Mouse (Mus musculus) intestine, postnatal 0 days (tissue): ENCODE data around the gene Gm20441. TPM values are rescaled to one million over a fixed set of nuclear protein-coding genes. Genes with fewer than 3 reads are reported as not detected.

ENCODE experiments used
- ATAC-seq: fragments of 200-750 bp; cut with Nextera tagmentation; 2 replicates; pipeline ENCODE4 v1.8.0; 2017; ENCODE audit warnings: mild to moderate bottlenecking, moderate TSS enrichment, moderate library complexity
- H3K27ac ChIP-seq: fragments of 300-500 bp; sonication (generic); 2 replicates; pipeline ENCODE4 v1.5.1; 2014; ENCODE audit warnings: mild to moderate bottlenecking, low read depth, low read length, moderate library complexity
- H3K27me3 ChIP-seq: fragments of 300-500 bp; sonication (generic); replicated peaks from 2 replicates; pipeline ENCODE4 v1.6.1; 2014; ENCODE audit warnings: low read length, mixed read lengths; ENCODE audit not compliant: control insufficient read depth, insufficient read depth
- H3K36me3 ChIP-seq: fragments of 300-500 bp; sonication (generic); 2 replicates; pipeline ENCODE4 v1.6.1; 2014; ENCODE audit warnings: mild to moderate bottlenecking, moderate library complexity; ENCODE audit not compliant: control insufficient read depth, insufficient read depth
- H3K4me1 ChIP-seq: fragments of 300-500 bp; sonication (generic); replicated peaks from 2 replicates; pipeline ENCODE4 v1.6.1; 2014; ENCODE audit warnings: antibody characterized with exemption, low read length, mixed read lengths; ENCODE audit not compliant: control insufficient read depth, insufficient read depth
- H3K4me2 ChIP-seq: fragments of 300-500 bp; sonication (generic); replicated peaks from 2 replicates; pipeline ENCODE4 v1.6.1; 2014; ENCODE audit warnings: low read depth, mild to moderate bottlenecking, moderate library complexity
- H3K4me3 ChIP-seq: fragments of 300-500 bp; sonication (generic); 2 replicates; pipeline ENCODE4 v1.5.1; 2014; ENCODE audit warnings: low read depth, low read length
- H3K9ac ChIP-seq: fragments of 300-500 bp; sonication (generic); 2 replicates; pipeline ENCODE4 v1.6.1; 2014; ENCODE audit warnings: mild to moderate bottlenecking, low read depth, low read length
- H3K9me3 ChIP-seq: fragments of 300-500 bp; sonication (generic); 2 replicates; pipeline ENCODE4 v1.6.1; 2016; ENCODE audit warnings: mixed run types; ENCODE audit not compliant: control insufficient read depth
- CTCF ChIP-seq: sonication (generic); IDR thresholded peaks from 2 replicates; pipeline ENCODE4 v1.5.1; 2016; ENCODE audit warnings: low read depth, mild to moderate bottlenecking, control low read depth, antibody characterized with exemption, moderate library complexity
- WGBS: fragments of 180-500 bp; shearing (Covaris S2); extraction: QIAGEN DNeasy Blood & Tissue Kit; methylation state at CpG from one replicate; pipeline ENCODE4 v1.1.7; 2014; 5-methylcytosine and 5-hydroxymethylcytosine counted together
- polyA plus RNA-seq: library from polyadenylated mRNA; unstranded; fragments of >200 nt; fragmentation: Nextera tagmentation; extraction: Ambion mirVana; gene quantifications from 2 replicates; pipeline ENCODE4 v1.2.1, GENCODE M21; 2015

The Gm20441 gene
- polyA plus RNA-seq, 1 experiment from 2014 or later: 0.76 TPM

DNA sequence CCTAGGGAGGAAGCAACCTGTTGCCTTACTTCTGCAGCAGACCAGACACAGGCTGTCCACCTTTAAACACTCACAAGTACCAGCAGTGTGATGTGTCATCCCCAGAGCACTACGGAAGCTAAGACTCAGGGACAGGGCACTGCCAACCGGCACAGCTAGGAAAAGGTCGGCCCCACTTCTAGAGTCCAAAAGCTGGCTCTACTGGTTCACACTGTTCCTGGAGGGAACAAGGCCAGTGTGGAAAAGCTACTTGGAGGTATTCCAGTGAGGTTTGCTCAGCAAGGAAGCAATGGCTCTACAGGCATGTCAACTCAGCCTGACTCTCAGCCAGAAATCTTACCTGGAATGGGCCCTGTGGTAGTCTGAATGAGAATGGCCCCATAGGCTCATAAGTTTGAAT lies 39.9 kb downstream of the Gm20441 start:
- H3K4me2 ChIP-seq: no peak overlapping the region
- H3K4me3 ChIP-seq: no peak overlapping the region
- TF ChIP-seq CTCF: no peak
- H3K27ac ChIP-seq: no peak overlapping the region
- peaks cover 77% of the 10 kb centered on the region for H3K36me3 ChIP-seq
- no peaks in the 10 kb centered on the region for H3K4me1 ChIP-seq
- no peak overlapping the region for H3K9ac ChIP-seq
- H3K9me3 ChIP-seq: no peaks in the 10 kb centered on the region
- H3K27me3 ChIP-seq: no peaks in the 10 kb centered on the region
- ATAC-seq: no peak
- WGBS: 95% methylated on average over 3 of the region's 3 CpGs

DNA sequence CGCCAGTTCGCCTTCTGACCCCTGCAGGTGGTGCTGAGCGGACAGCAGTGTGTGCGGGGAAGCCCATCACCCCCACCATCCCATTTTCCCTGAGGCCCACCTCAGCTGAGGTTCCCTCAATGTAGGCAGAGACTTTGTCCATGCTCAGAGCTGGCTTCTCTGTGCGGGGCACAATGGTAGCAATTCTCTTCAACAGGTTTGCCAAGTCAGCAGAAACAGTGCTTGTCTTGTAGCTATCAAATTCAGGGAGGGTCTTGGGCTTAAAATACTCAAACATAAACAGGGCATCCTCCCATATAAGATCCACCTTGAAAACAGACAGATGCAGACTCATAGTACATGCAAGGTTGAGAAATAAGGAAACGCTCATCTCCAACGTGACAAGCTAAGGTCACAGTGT lies 55.3 kb downstream of the Gm20441 start:
- no peak for TF ChIP-seq CTCF
- H3K36me3 ChIP-seq: peaks cover 84% of the 10 kb centered on the region
- ATAC-seq: no peak

More for the DNA sequence above, 55.3 kb downstream of the Gm20441 start:
- Histone ChIP-seq H3K9ac (no peak overlapping the region), H3K4me2 (no peak overlapping the region), H3K9me3 (no peaks in the 10 kb centered on the region), H3K4me3 (no peak overlapping the region), H3K4me1 (no peaks in the 10 kb centered on the region), H3K27ac (no peak overlapping the region), H3K27me3 (no peaks in the 10 kb centered on the region)
- WGBS: 90% methylated on average over 7 of the region's 7 CpGs

Other genes with a start within 250 kb of the Gm20441 start
- 1.2 and 1.8 TPM in 2 replicates for gene Lrrc75b, start 220.6 kb downstream of the Gm20441 start, polyA plus RNA-seq
- gene Ggt1, start 219.3 kb downstream of the Gm20441 start, polyA plus RNA-seq: 131 and 132 TPM in 2 replicates
- gene Ggt5, start 191.6 kb downstream of the Gm20441 start, polyA plus RNA-seq: 4.0 and 4.9 TPM in 2 replicates
- gene Susd2, start 136.9 kb downstream of the Gm20441 start, polyA plus RNA-seq: 35.1 and 37.2 TPM in 2 replicates
- gene Cabin1, start 16.6 kb downstream of the Gm20441 start, polyA plus RNA-seq: 14.1 and 15.6 TPM in 2 replicates
- 122 and 129 TPM in 2 replicates for gene Ddt, start 7.5 kb downstream of the Gm20441 start, polyA plus RNA-seq
- 47.7 and 51.5 TPM in 2 replicates for gene Gstt3, start 460 bp upstream of the Gm20441 start, polyA plus RNA-seq
- gene Gstt1, start 17.6 kb upstream of the Gm20441 start, polyA plus RNA-seq: 11.6 and 14.4 TPM in 2 replicates
- not detected in 2 replicates for gene Gstt4, start 41.6 kb upstream of the Gm20441 start, polyA plus RNA-seq
- 74.4 and 81.5 TPM in 2 replicates for gene Gstt2, start 56.5 kb upstream of the Gm20441 start, polyA plus RNA-seq
- gene Mif, start 79.3 kb upstream of the Gm20441 start, polyA plus RNA-seq: 489 and 529 TPM in 2 replicates
- 2.8 and 3.7 TPM in 2 replicates for gene Derl3, start 112.5 kb upstream of the Gm20441 start, polyA plus RNA-seq
- gene Smarcb1, start 140.7 kb upstream of the Gm20441 start, polyA plus RNA-seq: 54.9 and 58.1 TPM in 2 replicates
- gene Chchd10, start 152.2 kb upstream of the Gm20441 start, polyA plus RNA-seq: 308 and 334 TPM in 2 replicates
- gene Mmp11, start 155.5 kb upstream of the Gm20441 start, polyA plus RNA-seq: 8.7 and 9.2 TPM in 2 replicates
- gene Gm867, start 159.7 kb upstream of the Gm20441 start, polyA plus RNA-seq: not detected in 2 replicates
- gene Vpreb3, start 162.1 kb upstream of the Gm20441 start, polyA plus RNA-seq: 0.43 TPM in 1 of 2 replicates, not detected in the other
- not detected in 2 replicates for gene Gm5134, start 173.6 kb upstream of the Gm20441 start, polyA plus RNA-seq